Mouse (Mus musculus) spleen, postnatal 36 days (tissue): ENCODE data around the gene Dip2b.

Experiments
- DNase-seq, 2 experiments: peaks; one replicate each; pipeline ENCODE4 v3.0.0; 2022; ENCODE audit warnings: low spot score in 2 of 2, mixed read lengths in 1 of 2

Gene Dip2b

DNA sequence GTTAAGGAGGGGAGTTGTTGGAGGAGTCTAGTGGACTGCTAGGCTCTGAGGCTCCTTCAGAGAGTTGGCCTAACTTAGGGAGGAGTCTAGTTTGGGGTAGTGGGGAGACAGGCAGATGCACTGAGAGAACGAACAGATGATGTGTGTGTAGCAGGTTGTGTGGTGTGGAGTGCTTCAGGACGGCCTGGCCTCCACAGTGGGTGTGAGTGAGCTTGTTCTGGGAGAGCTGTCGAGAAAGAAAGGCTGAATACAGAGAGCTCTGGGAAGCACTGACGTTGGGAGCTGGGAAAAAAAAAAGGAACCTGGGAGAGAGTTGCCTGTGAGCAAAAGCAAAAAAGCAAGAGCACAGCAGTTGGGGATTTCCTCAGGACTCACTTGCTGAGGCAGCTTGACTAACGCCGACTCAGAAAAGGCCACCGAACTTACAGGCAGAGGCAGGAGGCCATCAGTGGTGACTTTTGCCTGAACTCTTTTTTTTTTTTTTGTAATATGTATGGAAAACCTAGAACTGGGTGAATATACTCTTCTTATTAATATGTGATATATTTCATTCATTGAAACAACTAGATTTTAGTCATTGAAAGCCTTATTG is 11.1 kb downstream of the Dip2b start:
- no peak for DNase-seq

DNA sequence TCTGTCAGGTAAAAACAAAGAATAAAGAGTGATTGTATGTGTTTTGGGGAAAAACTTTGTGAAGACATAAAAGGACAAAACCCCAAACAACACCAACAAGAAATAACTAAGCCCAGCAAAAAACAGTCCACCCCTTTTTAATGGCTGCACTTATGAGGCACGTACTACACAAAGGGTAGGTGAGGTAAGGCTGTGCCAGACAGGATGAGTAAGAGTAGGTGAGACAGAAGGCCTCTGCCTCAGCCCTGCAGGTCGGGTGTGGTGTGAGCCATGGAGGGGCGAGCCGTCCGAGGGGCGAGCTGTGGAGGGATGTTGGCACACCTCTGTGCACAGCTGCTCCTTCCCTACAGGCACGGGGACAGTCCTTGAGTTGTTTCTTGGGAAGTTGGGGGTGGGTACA is 12.5 kb downstream of the Dip2b start:
- DNase-seq, result no peak

DNA sequence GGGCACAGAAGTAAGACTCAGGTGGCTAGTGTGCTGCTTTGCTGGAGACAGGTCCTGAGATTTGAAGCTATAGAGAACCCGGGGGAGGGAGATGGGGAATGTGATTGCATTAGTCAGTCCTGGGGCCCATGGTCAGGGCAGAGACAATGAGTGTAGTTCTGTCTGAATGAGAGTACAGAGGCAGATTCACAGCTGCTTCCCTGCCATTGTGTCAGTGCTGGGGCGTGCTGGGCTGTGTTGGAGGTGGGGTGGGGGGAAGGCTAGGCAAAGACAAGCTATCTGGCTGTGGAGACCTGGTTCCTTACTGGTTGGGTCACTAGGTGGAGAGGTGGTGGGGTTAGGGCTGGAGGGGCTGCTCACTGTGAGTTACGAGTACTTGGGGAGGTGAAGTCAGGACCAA is 14.3 kb downstream of the Dip2b start:
- no peak for DNase-seq

DNA sequence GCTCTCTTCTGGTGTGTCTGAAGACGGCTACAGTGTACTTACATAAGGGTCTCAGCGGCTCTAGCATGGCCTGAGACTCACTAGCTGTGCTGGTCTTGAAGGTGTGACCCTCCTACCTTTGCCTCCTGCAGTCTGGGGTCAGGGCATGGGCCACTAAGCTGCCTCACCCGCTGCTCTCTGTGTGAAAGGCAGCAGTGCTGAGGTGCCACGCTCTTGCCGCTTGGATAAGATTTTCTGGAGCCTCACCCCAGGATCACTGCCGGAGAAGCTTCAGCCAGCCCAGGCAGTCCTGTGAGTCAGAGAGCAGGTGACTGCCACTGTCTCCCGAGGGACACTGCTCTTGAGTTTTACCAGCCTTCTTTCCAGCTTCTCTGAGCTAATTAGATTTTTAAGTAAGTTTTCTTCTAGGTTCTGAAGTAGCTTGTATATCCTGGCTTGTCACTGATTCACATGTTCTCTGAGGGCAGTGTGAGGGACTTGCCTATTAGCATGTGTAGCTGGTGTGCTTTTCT is 18.0 kb downstream of the Dip2b start:
- no peak for DNase-seq

DNA sequence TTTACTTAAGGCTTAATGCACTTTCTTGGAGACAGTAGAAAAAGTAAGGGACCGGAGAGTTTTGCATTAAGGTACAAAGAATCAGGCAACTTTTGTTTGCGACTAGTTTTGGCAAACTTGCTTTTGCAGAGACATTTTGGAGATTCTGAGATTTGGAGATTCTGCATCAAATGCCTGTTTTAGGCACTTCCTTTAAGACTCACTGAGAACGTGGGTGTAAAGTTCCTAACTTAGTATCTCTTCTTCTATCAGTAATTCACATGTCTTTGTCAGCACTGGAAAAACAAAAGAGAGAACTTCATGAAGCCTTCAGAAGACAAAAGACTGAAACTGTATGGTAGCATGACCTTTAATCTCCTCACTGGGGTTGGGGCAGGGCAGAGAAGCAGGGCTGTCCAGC is 19.2 kb downstream of the Dip2b start:
- no peak for DNase-seq

DNA sequence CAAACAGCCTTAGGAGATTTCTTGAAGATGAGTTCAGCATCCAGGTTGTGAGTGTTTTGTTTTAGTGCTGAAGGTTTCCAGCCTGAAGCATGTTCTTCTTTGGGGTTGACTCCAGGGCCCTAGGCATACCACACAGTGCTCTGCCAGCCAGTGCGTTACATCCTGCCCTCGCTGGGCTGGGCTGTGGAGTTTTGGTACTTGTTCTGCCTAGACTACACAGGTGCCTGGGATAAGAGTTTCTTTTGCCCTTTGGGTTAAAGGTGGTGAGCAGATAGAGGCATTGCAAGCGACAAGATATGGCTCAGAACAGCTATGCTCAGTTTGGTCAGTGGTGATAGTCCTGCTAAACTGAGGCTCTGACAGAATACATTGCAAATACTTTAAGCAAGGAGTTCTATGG is 19.7 kb downstream of the Dip2b start:
- peak; percentile 36 to 37 for DNase-seq

DNA sequence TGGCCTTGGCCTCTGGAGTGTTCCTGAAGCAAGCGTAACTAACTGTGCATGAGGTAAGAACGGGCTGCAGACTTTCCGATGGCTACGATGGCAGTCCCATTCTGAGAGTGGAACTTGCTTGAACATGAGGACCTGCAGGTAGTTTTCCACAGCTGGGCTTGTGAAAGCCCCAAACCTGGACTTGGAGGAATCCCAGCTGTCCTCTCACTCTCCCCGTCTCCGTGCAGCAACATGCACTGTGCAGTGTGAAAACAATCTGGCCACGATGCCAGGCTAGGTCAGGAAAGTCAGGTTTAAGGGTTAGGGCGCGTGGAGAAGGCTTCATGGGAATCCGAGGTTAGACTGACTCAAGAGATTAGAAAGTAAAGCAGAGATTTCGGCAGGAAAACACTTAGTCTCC is 20.4 kb downstream of the Dip2b start:
- no peak for DNase-seq

DNA sequence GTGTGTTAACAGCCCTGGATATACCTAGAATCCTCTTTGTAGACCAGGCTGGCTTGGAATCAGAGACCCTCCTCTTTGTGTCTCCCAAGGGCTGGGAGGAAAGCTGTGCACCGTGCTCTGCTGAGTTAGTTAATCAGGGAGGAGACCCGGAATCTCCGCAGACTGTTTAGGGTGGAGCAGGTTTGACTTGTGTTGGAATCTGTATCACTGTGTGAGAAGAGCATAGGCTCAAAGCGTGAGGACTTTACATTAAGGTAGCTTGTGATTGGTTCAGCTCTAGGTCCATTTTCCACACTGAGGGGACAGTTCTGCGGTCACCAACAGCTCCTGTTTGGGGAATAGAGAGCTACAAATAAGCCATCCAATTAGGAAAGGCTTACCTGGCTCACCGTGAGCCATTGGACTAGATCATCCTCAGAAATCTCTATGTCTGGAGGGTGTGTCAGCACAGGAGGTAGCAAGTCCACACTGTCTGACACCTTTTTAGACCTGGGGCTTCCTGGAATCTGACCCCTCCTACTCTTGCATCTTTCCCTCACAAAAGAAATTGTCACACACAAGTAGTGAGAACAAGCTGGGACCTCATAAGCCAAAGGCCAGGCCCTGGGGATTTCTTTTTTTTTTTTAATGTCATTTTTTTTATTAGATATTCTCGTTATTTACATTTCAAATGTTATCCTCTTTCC is 21.3 kb downstream of the Dip2b start:
- no peak for DNase-seq

DNA sequence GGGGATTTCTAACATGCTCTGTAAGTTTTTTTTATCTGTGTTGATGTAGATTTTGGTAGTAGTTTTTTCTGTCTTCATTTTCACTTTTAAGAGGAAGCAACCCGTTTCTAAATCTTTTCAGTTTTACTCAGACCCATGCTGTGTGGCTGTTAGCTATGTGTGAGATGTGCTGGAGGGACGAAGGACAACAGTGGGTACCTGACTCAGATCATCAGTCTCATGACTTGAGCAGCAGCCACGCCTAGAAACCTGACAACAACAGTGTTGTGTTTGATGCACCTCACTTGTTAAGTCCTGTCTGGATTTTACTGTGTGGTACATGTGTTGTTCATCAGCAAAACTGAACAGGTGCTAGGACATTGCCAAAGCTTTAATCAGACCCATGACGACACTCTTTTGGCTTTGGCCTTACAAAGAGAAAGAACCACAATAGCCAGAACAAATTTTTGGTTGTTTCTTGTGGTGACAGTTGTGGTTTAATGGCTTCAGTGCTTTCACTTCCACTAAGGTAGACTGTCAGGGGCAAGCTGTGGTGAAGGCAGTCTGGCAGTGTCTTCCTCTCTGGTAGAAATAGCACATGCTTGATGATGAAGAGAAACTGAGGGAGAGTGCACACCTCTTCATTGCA is 22.2 kb downstream of the Dip2b start:
- peak; percentile 66 to 68 for DNase-seq

DNA sequence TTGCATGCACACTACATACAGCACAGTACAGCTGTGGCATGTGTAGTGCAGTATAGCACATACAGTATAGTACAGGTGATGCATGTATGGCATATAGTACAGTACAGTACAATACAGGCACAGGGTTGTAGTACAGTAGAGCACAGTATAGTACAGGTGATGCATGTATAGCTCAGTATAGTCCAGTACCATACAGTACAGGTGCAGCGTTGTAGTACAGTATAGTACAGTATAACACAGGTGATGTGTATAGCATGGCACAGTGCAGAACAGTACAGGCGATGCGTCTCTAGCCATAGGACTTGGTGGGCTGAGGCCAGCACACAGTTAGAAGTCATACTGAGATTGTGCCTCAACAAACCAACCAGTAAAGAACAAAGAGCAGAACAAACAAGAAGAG is 22.9 kb downstream of the Dip2b start:
- no peak for DNase-seq

DNA sequence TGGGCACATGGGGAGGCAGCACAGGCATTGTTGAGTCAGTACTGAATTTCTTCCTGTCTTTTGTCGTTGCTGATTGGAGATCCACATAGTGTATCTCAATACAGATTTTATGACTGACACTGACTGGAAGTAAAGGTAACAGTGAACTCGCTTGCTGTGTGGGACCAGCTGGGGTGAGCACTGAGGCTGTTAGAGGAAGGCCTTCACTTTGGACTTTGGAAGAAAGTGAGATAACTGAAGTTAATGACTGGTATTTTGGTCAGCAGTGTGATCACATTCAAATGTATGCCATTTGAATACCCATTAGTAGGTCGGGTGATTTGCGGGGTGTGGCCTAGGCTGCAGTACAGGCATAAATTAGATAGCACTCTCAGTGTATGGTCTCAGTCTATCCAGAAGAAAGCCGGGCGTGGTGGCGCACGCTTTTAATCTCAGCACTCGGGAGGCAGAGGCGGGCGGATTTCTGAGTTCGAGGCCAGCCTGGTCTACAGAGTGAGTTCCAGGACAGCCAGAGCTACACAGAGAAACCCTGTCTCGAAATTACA is 24.8 kb downstream of the Dip2b start:
- no peak for DNase-seq

DNA sequence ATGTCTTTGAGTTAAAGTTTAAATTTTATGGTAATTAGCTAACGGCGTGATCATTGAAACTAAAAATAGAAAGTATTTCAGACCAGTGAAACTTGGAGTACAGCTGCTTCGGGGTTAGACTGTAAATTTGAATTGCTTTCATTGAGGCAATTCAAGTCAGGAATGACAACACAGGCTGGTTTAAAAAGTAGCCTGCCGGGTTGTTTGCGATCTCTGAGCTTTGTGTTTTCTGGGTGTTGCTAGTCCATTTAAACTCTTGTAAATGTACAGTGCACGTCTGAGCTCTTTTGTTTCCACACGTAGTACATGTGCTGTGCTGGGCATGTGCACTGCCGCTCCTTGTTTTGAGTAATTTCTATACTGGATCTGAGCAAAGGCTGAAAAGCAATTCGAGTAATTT is 28.2 kb downstream of the Dip2b start:
- no peak for DNase-seq

DNA sequence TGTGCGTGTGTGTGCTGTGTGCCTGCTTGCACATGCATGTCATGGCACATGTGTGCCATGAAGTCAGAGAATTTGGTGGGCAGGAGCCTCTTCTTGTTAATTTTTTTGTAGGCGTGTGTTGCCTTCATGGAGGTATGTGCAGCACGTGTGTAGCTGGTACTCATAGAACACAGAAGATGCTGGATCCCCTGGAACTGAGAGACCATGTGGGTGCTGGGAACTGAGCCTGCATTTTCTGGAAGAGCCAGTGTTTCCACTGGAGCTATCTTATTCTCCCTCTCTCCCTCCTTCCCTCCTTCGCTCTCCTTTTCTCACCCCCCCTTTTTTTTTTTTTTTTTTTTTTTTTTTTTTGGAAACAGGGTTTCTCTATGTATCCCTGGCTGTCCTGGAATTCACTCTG is 30.6 kb downstream of the Dip2b start:
- no peak for DNase-seq

DNA sequence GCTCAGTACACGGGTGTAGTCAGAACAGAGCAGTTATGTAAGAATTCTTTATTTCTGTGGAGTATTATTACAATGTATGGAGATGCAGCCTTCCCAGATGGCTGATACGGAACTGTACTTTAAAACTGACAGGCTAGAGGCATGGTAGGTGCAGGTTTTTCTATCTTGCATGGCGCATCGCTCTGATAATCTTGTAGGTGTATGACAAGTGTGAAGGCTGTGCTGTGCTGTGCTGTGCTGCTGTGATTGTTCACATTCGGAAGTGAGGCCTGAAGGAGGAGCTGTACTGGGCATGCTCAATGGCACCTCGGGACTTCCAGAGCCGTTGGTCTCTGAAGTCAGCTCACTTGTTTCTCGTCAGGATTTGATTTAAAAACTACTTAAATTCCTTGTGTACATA is 31.6 kb downstream of the Dip2b start:
- no peak for DNase-seq

DNA sequence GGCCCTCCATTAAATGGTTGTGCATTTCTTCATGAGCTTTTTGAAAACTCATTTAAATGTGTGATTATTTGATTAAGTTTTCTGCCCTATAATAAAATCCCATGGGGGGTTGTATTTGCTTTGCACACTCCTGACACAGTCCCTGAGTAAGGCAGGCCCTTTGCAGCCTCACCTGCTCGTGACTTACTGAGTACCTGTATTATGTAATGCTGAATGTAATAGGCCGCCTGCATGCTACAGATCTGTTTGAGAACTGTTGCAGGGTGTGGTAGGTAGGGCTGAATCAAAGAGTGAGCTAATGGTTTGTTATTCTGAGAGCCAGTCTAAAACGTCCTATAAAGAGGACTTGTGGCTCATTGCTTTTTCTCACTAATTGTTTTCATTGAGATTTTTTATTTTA is 33.4 kb downstream of the Dip2b start:
- no peak for DNase-seq

DNA sequence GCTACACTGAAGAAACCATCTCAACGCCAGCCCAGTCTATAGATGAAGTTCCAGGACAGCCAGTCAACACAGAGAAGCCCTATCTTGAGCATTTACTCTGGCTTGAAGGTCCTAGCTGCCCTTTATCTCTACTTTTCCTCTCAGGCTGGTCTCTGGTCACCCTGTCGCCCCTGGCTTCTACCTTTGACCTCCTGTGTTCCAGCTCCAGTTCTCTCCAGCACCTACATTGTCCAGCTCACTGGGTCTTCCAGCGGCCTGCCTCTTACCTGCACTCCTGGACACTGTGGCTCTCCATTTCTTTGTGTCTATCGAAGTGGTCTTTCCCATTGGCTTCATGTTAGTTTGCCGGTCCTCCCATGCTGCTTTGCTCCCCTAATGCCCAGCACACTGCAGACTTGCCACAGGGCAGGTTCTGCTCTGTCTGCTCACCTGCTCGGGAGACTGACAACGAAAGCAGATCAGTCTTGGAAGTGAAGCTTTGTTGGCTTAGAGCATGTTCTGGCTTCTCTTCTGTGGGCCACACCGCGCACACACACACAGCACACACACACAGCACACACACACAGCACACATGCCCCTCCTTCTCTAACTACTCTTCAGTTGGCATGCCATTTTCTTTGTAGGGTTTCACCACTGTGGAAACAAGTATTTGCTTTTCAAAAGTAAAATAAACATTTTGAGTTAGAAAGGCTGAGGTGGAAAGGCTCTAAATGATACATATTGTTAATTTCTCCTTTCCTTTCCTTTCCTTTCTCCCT is 35.4 kb downstream of the Dip2b start:
- DNase-seq, result no peak

DNA sequence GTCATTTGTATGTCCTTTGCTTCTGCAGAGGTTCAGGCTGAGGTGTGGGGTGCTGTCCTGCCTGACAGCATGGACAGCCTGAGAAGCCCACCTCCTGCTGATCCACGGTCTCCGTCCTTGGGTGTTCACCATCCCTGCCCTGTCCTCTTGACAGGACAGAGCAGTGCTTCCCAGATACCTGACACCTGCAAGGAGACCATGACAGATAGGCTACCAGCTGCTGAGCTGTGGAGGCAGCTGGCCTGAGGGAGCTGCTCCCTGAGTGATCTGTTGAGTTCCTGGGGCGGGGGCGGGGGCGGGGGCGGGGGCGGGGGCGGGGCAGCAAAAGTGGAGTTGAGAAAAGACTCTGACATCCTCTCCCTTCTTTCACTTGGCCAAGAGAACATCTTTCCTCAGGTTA is 36.3 kb downstream of the Dip2b start:
- no peak for DNase-seq

DNA sequence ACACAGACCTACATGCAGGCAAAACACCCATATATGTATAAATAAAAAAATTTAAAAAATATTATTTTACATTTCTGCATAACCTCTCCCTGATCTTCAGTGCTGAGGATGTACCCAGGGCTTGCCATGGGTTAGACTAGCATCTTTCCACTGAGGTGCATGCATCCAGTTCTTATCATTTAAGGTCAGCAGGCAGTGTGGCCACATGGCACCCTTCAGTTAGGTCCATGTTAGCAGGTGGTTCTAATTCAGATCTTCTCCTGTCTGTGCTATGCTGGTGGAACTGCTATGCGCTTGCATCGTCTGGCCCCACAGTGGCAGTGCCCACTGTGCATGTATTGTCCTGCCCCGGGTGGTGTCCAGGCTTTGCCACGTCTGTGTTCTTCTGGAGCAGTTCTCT is 37.9 kb downstream of the Dip2b start:
- DNase-seq, result no peak

DNA sequence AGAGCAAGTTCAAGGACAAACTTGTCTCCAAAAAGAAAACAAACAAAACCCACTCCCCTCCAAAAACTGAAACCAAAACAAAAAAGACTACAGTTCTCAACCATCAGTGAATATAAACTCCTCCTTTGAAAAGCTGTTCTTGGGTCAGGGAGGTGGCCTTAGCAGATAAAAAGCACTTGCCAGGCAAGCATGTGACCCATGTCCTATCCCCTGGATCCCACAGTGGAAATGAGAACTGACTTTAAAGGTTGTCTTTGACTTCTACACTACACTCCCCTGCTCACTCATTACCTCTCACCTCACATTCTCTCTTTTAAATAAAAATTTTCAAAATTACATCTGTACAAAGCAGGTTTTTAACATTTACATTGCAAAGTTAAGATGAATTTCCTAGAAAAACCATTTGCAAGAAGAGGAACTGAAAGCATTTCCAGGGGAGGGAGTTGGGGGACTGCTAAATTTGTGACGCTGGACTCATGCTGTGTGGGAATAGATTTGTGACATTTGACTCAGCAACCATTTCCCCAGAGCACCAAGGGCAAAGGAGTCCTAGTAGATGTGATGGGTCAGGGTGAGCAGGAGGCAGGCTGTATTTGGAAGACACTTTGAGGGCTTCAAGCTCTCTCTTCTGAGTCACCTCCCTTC is 42.5 kb downstream of the Dip2b start:
- DNase-seq, result no peak

DNA sequence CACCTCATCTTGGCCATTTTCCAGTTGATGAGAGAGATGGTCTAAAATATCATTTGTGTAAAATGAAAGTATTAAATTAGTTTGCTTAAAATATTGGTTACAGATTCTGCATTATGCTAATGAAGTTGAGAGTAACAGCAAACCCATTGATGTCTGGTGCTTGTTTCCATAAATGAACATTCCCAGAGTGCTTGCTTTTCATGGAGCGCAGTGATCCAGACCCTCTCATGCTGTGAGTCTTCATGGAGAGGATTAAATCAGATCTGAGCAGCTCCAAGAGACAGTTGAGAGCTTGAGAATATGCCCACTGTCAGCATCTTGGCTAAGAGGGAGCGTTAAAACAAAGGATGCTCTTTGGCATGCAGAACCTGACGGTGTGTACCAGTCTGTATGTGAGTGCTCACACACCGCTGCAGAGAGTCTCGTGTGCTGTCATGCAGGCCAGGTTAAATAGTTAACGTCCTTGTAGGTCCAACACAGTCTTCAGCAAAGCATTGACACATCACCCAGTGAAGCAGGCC is 43.1 kb downstream of the Dip2b start:
- no peak for DNase-seq

DNA sequence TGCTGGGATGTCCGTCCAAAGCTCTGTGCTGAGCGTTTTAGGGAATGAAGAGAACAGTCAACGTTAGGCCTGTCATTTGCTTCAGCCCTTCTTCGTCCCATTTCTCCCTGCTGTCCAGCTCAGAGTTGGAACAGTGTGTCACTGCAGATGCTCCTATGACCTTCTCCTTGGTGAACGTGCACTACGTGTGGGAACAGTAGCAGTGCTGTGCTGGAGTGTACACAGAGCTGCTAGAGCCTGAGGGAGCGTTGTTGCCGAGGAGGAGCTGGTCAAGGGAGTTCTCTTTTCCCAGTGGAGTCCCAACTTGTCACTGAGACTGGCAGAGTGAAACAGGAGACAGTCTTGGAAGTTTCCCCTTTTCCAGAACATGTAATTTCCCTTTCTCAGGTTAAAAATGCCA is 43.6 kb downstream of the Dip2b start:
- DNase-seq, result no peak

DNA sequence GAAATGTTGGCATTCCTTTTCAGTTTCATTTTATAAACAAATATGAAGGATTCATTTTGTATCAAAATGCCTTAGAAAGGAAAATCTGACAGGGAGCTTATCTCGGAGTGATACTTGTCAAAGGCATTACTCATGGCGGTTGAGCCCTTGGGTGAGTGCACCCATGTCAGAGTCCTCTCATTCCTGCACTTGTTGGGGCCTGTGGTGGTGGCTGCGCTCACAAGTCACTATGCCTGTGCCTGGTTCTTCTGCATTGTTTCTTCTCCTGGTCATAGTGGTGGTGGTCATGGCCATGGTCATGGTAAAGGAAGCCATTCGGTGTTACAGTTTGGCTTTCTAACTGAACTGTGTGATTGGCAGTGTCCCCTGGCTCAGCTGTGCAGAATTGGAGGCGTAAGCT is 44.3 kb downstream of the Dip2b start:
- DNase-seq, result no peak
